Mouse (Mus musculus): Measurements from ENCODE around the gene Ptpn18. TPM values are rescaled to one million over a fixed set of nuclear protein-coding genes. Genes with fewer than 3 reads are reported as not detected.

The Ptpn18 gene
- polyA plus RNA-seq, 1 experiment: 1.5 TPM

DNA sequence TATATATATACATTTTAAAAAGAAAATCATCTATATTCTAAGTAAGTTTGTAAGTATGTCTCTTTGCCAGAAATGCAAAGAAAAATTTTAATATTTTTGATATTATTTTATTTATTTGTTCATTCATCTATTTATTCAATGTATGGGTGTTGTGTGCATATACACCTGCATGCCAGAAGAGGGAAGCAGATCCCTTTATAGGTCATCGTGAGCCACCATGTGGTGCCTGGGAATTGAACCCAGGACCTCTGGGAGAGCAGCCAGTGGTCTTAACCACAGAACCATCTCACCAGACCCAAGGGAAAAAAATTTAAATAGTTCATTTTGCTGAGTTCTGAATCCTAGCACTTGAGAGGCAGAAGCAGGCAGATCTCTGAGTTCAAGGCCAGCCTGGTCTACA is 58.7 kb downstream of the Ptpn18 start:
- Histone ChIP-seq H3K36me3 (ENCODE audit: control insufficient read depth) (no peaks in the 10 kb centered on the region), H3K4me3 (replicated peaks) (no peak overlapping the region), H3K27me3 (ENCODE audit: control insufficient read depth) (no peaks in the 10 kb centered on the region), H3K4me1 (ENCODE audit: control insufficient read depth) (no peaks in the 10 kb centered on the region), H3K9me3 (ENCODE audit: control insufficient read depth, low read length) (peaks cover 2% of the 10 kb centered on the region)
- no peak for TF ChIP-seq TAL1 (IDR thresholded peaks at IDR 0.05; ENCODE audit: low read length)

DNA sequence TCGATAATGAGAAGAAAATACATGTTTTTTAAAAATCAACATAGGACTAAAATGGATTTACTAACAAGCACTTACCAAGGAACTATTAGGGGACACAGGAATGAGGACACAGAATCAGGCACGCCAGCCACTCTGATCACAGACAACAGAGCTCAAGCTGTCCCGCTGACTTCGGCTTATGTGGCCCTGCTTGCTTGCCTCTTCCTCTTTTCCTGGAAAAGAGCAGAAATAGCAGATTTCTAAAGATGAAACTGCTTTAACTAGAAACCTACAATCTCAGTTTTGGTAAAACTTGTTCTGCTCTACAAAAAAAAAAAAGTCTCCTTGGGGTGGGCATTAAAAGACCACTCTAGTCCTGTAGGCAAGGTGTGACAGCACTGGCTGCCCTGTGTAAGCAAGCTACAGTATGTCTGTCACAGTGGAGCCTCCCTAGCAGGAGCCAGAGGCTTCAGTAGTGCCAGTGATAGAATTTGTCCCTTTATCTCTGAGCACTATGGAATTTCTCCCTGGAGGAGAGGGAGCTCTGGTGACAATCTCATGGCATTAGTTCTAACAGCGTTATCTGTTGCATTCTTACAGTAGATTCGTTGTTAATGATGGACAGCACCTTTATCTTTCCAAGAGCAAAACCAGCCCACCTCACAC is 62.8 kb downstream of the Ptpn18 start:
- H3K27me3 ChIP-seq (ENCODE audit: control insufficient read depth): no peaks in the 10 kb centered on the region
- TF ChIP-seq TAL1 (IDR thresholded peaks at IDR 0.05; ENCODE audit: low read length) (no peak), GATA1 (IDR thresholded peaks at IDR 0.05; ENCODE audit: low read length) (no peak)
- H3K4me1 ChIP-seq (ENCODE audit: control insufficient read depth): no peaks in the 10 kb centered on the region
- H3K4me3 ChIP-seq (replicated peaks): no peak overlapping the region
- no peaks in the 10 kb centered on the region for H3K36me3 ChIP-seq (ENCODE audit: control insufficient read depth)
- no peaks in the 10 kb centered on the region for H3K9me3 ChIP-seq (ENCODE audit: control insufficient read depth, low read length)

- Histone ChIP-seq H3K9me3 (ENCODE audit: control insufficient read depth, low read length) (no peaks in the 10 kb centered on the region), H3K27me3 (ENCODE audit: control insufficient read depth) (no peaks in the 10 kb centered on the region), H3K4me3 (replicated peaks) (no peak overlapping the region), H3K4me1 (ENCODE audit: control insufficient read depth) (no peaks in the 10 kb centered on the region), H3K36me3 (ENCODE audit: control insufficient read depth) (no peaks in the 10 kb centered on the region)
- TF ChIP-seq GATA1 (IDR thresholded peaks at IDR 0.05; ENCODE audit: low read length) (no peak), TAL1 (IDR thresholded peaks at IDR 0.05; ENCODE audit: low read length) (no peak)
These were observed 63.3 kb downstream of the Ptpn18 start for GRCm38 (mm10) chr1:34522850-34523244.

GRCm38 (mm10) chr1:34523647-34524046 is 64.1 kb downstream of the Ptpn18 start:
- no peaks in the 10 kb centered on the region for H3K4me1 ChIP-seq (ENCODE audit: control insufficient read depth)
- H3K4me3 ChIP-seq (replicated peaks): no peak overlapping the region
- TF ChIP-seq TAL1 (IDR thresholded peaks at IDR 0.05; ENCODE audit: low read length) (no peak), GATA1 (IDR thresholded peaks at IDR 0.05; ENCODE audit: low read length) (no peak)
- no peaks in the 10 kb centered on the region for H3K9me3 ChIP-seq (ENCODE audit: control insufficient read depth, low read length)
- no peaks in the 10 kb centered on the region for H3K27me3 ChIP-seq (ENCODE audit: control insufficient read depth)
- no peaks in the 10 kb centered on the region for H3K36me3 ChIP-seq (ENCODE audit: control insufficient read depth)

Other genes with a start within 250 kb of the Ptpn18 start
- 0.81 and 1.2 TPM in 2 replicates for gene Ccdc115, start 20.1 kb upstream of the Ptpn18 start, polyA plus RNA-seq (2012)
- gene Imp4, start 19.9 kb upstream of the Ptpn18 start, polyA plus RNA-seq (2012): 2.2 and 2.8 TPM in 2 replicates
- not detected in 2 replicates for gene Prss39, start 38.6 kb downstream of the Ptpn18 start, polyA plus RNA-seq (2012)
- gene Cfc1, start 75.9 kb downstream of the Ptpn18 start, polyA plus RNA-seq (2012): not detected in 2 replicates
- not detected in 2 replicates for gene Prss40, start 101.2 kb downstream of the Ptpn18 start, polyA plus RNA-seq (2012)
- not detected in 2 replicates for gene Amer3, start 119.9 kb downstream of the Ptpn18 start, polyA plus RNA-seq (2012)

All from erythroblast, embryonic 14.5 days (primary cell).